Mouse (Mus musculus) thymus, adult 2 months (tissue): ENCODE results near the gene Rapgefl1.

Source experiments
- CTCF ChIP-seq: fragments of 200-500 bp; IDR thresholded peaks from 2 replicates; pipeline ENCODE4 v1.5.1; 2012; ENCODE audit warnings: mild to moderate bottlenecking, control low read depth, low read length, moderate library complexity, borderline replicate concordance; ENCODE audit not compliant: control insufficient read depth, poor library complexity, insufficient read depth; ENCODE audit errors: extremely low read depth
- POLR2A ChIP-seq: fragments of 200-500 bp; IDR thresholded peaks from 2 replicates; pipeline ENCODE4 v1.6.1; 2012; ENCODE audit warnings: mild to moderate bottlenecking, low read length, control low read depth, moderate library complexity; ENCODE audit not compliant: control insufficient read depth, poor library complexity, insufficient read depth; ENCODE audit errors: extremely low read depth

- TF ChIP-seq CTCF: no peak
- no peak for TF ChIP-seq POLR2A
Measured at GRCm38 (mm10) chr11:98846865-98847604, 10.4 kb downstream of the Rapgefl1 start.
